Mouse (Mus musculus) CH12.LX (cell line): Measurements from ENCODE around the gene Ttc4. TPM values are rescaled to one million over a fixed set of nuclear protein-coding genes. Genes with fewer than 3 reads are reported as not detected.

Experiments
- DNase-seq: peaks from one replicate; pipeline ENCODE4 v3.0.0-alpha.2; 2013; ENCODE audit errors: extremely low read depth
- H3K27ac ChIP-seq: 2 replicates; pipeline ENCODE4 v1.5.1; 2012; ENCODE audit warnings: low read depth, mild to moderate bottlenecking, control low read depth, moderate library complexity; ENCODE audit not compliant: insufficient read depth
- H3K27me3 ChIP-seq: replicated peaks from 2 replicates; pipeline ENCODE3; 2012; ENCODE audit warnings: inconsistent platforms
- H3K36me3 ChIP-seq, 2 experiments: replicated peaks in 1 of 2; 2 replicates each; pipeline versions ENCODE3 to v1.6.1; 2012; ENCODE audit warnings: inconsistent platforms in 1 of 2, low read length in 1 of 2, mild to moderate bottlenecking in 1 of 2, mixed read lengths in 1 of 2, moderate library complexity in 1 of 2; ENCODE audit not compliant: control insufficient read depth in 1 of 2, insufficient read depth in 1 of 2
- H3K4me1 ChIP-seq, 2 experiments: 2 replicates each; pipeline ENCODE4 v1.6.1; 2012; ENCODE audit warnings: inconsistent platforms in 1 of 2, moderate library complexity in 1 of 2; ENCODE audit not compliant: insufficient read depth in 2 of 2, control insufficient read depth in 1 of 2
- H3K4me2 ChIP-seq: 2 replicates; pipeline ENCODE4 v1.6.1; 2012; ENCODE audit warnings: low read depth, mild to moderate bottlenecking, control low read depth; ENCODE audit not compliant: poor library complexity, insufficient read depth, severe bottlenecking
- H3K4me3 ChIP-seq, 3 experiments: fragments of 150-350 bp in 1 of 3; sonication (generic) in 1 of 3; replicated peaks in 1 of 3; 2 replicates each; pipeline versions ENCODE3 to v1.5.1; 2011 to 2012; ENCODE audit warnings: low read depth in 2 of 3, low read length in 2 of 3, mild to moderate bottlenecking in 2 of 3, moderate library complexity in 2 of 3, control low read depth in 1 of 3, improper control_type of control experiment in 1 of 3, inconsistent platforms in 1 of 3, mixed read lengths in 1 of 3; ENCODE audit not compliant: poor library complexity in 1 of 3
- H3K79me2 ChIP-seq: replicated peaks from 2 replicates; pipeline ENCODE4 v1.6.1; 2012; ENCODE audit warnings: mild to moderate bottlenecking, moderate library complexity; ENCODE audit not compliant: control insufficient read depth, poor library complexity, insufficient read depth, severe bottlenecking; ENCODE audit errors: extremely low read depth
- H3K9ac ChIP-seq: 2 replicates; pipeline ENCODE4 v1.6.1; 2012; ENCODE audit warnings: low read depth, mild to moderate bottlenecking, control low read depth, moderate library complexity; ENCODE audit not compliant: insufficient read depth
- H3K9me3 ChIP-seq: replicated peaks from 2 replicates; pipeline ENCODE3; 2012; ENCODE audit warnings: low read length, inconsistent platforms, mixed read lengths
- CHD1 ChIP-seq: IDR thresholded peaks from 2 replicates; pipeline ENCODE4 v1.6.1; 2012; ENCODE audit warnings: low read depth, low read length, improper control_type of control experiment, inconsistent platforms
- CTCF ChIP-seq, 2 experiments: IDR thresholded peaks in 1 of 2; conservative IDR thresholded peaks in 1 of 2; 2 replicates each; pipeline ENCODE4 v1.5.1; 2011 to 2012; ENCODE audit warnings: low read depth in 2 of 2, low read length in 2 of 2, improper control_type of control experiment in 1 of 2, inconsistent platforms in 1 of 2, mild to moderate bottlenecking in 1 of 2, moderate library complexity in 1 of 2
- ELF1 ChIP-seq: IDR thresholded peaks from 2 replicates; pipeline ENCODE4 v1.6.1; 2014; ENCODE audit warnings: low read depth, mild to moderate bottlenecking, inconsistent platforms, low read length, improper control_type of control experiment
- EP300 ChIP-seq: IDR thresholded peaks from 2 replicates; pipeline ENCODE4 v1.6.1; 2011; ENCODE audit warnings: low read length, improper control_type of control experiment
- HCFC1 ChIP-seq: IDR thresholded peaks from 2 replicates; pipeline ENCODE4 v1.6.1; 2012; ENCODE audit warnings: low read depth, mild to moderate bottlenecking, inconsistent platforms, low read length, improper control_type of control experiment
- JUN ChIP-seq: IDR thresholded peaks from 2 replicates; pipeline ENCODE4 v1.6.1; 2011; ENCODE audit warnings: low read depth, mild to moderate bottlenecking, low read length, improper control_type of control experiment, moderate library complexity; ENCODE audit not compliant: insufficient read depth
- KAT2A ChIP-seq: IDR thresholded peaks from 2 replicates; pipeline ENCODE4 v1.6.1; 2012; ENCODE audit warnings: low read length, improper control_type of control experiment, inconsistent platforms; ENCODE audit not compliant: insufficient replicate concordance
- MAX ChIP-seq: IDR thresholded peaks from 2 replicates; pipeline ENCODE4 v1.6.1; 2011; ENCODE audit warnings: low read length, improper control_type of control experiment
- MXI1 ChIP-seq: IDR thresholded peaks from 2 replicates; pipeline ENCODE4 v1.6.1; 2011; ENCODE audit warnings: mild to moderate bottlenecking, low read depth, low read length, improper control_type of control experiment
- NELFE ChIP-seq: IDR thresholded peaks from 2 replicates; pipeline ENCODE4 v1.6.1; 2011; ENCODE audit warnings: low read depth, low read length, improper control_type of control experiment
- NRF1 ChIP-seq: IDR thresholded peaks from 2 replicates; pipeline ENCODE4 v1.6.1; 2014; ENCODE audit warnings: low read depth, mild to moderate bottlenecking, inconsistent platforms, low read length, improper control_type of control experiment, moderate library complexity
- PAX5 ChIP-seq: IDR thresholded peaks from 2 replicates; pipeline ENCODE4 v1.6.1; 2012; ENCODE audit warnings: low read length, inconsistent platforms, mixed read lengths
- POLR2A ChIP-seq: IDR thresholded peaks from 2 replicates; pipeline ENCODE4 v1.6.1; 2011; ENCODE audit warnings: low read depth, mild to moderate bottlenecking, improper control_type of control experiment, low read length
- RAD21 ChIP-seq: IDR thresholded peaks from 2 replicates; pipeline ENCODE4 v1.6.1; 2011; ENCODE audit warnings: low read depth, mild to moderate bottlenecking, low read length, improper control_type of control experiment, moderate library complexity
- SIN3A ChIP-seq: IDR thresholded peaks from 2 replicates; pipeline ENCODE4 v1.6.1; 2012; ENCODE audit warnings: low read length, improper control_type of control experiment, inconsistent platforms
- SMC3 ChIP-seq: IDR thresholded peaks from 2 replicates; pipeline ENCODE4 v1.6.1; 2011; ENCODE audit warnings: low read depth, low read length, improper control_type of control experiment
- TBP ChIP-seq: conservative IDR thresholded peaks from 2 replicates; pipeline ENCODE4 v1.6.1; 2011; ENCODE audit warnings: low read depth, low read length, improper control_type of control experiment
- TCF12 ChIP-seq: IDR thresholded peaks from 2 replicates; pipeline ENCODE4 v1.6.1; 2014; ENCODE audit warnings: low read depth, mild to moderate bottlenecking, inconsistent platforms, low read length, improper control_type of control experiment
- USF1 ChIP-seq: IDR thresholded peaks from 2 replicates; pipeline ENCODE4 v1.6.1; 2014; ENCODE audit warnings: low read depth, mild to moderate bottlenecking, inconsistent platforms, low read length, improper control_type of control experiment
- dilution Hi-C: fragments of 300-500 bp; cut with MboI; formaldehyde crosslinking; loops from 2 replicates; pipeline ENCODE4 v1.14.3; 2020; ENCODE audit warnings: low sequenced_read_pairs; ENCODE audit not compliant: extremely low pct_unique_long_range_greater_than_20kb, extremely low pct_ligation_motif_present
- in situ Hi-C: fragments of 300-500 bp; cut with MboI; formaldehyde crosslinking; loops from 3 replicates; pipeline ENCODE4 v1.14.3; 2019; ENCODE audit warnings: low sequenced_read_pairs, low pct_ligation_motif_present, low pct_unique_long_range_greater_than_20kb, mixed read lengths
- polyA plus RNA-seq: library from polyadenylated mRNA; unstranded; fragments of >175 nt; gene quantifications from 2 replicates; pipeline ENCODE4 v1.2.1, GENCODE M21; 2012; ENCODE audit warnings: low read depth; ENCODE audit not compliant: insufficient read length
- total RNA-seq, 2 experiments: library from RNA; depleted of rRNA; stranded (reverse); fragments of 300-350 nt in 1 of 2; fragments of >200 nt in 1 of 2; gene quantifications; 2 replicates each; pipeline ENCODE4 v1.2.3; 2012 to 2014

The Ttc4 gene
- total and polyA plus RNA-seq, 3 experiments, result 47.8 to 61.8 (median 50.2) TPM

DNA sequence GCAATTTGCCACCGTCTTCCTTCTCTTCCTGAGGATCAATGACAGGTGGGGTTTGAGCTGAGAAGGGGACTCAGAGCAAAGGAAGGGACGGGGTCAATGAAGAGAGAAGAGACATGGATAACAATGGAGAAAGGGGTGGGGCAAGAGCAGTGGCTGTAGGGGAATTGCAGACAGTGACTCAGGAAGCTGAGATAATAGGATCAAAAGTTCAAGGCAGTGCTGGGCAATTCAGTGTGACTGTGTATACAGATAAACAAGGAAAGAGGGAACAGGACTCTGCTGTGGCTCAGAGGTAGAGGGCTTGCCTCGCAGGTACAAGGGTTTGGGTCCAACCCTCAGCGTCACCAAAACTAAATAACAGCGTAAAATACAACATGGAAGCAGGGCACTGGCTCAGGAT is 29.2 kb upstream of the Ttc4 start:
- dilution Hi-C loops (no loop called here), in situ Hi-C loops (loop anchor here (5.0 kb wide), 1 partner anchor 81 kb away; no protein-coding TSS in a partner anchor)
- Histone ChIP-seq H3K36me3 (no peaks in the 10 kb centered on the region), H3K27ac (no peak overlapping the region), H3K4me2 (0 out of 2 replicates have a peak overlapping the region, but pooled peaks have one; percentile 54), H3K9ac (no peak overlapping the region), H3K4me1 (no peaks in the 10 kb centered on the region), H3K4me3 (no peak overlapping the region), H3K9me3 (no peaks in the 10 kb centered on the region), H3K79me2 (no peaks in the 10 kb centered on the region), H3K27me3 (peaks cover 74% of the 10 kb centered on the region)
- no peak for TF ChIP-seq USF1
- TF ChIP-seq SMC3, result no peak
- DNase-seq, result no peak

GRCm38 (mm10) chr4:106705096-106705665 is 26.4 kb upstream of the Ttc4 start:
- Histone ChIP-seq H3K27me3 (peaks cover 79% of the 10 kb centered on the region), H3K9ac (no peak overlapping the region), H3K79me2 (no peaks in the 10 kb centered on the region), H3K27ac (no peak overlapping the region), H3K9me3 (no peaks in the 10 kb centered on the region)
- dilution Hi-C loops, result no loop called here
- DNase-seq, result no peak
- in situ Hi-C loops, result loop anchor here (5.0 kb wide), 1 partner anchor 78 kb away; no protein-coding TSS in a partner anchor
- TF ChIP-seq ELF1, result no peak
- no peak for TF ChIP-seq MXI1
- no peak for TF ChIP-seq HCFC1
- no peak for TF ChIP-seq CTCF (conservative IDR thresholded peaks at IDR 0.05 in 1 of 2, IDR thresholded peaks at IDR 0.05 in 1 of 2; ENCODE audit: low read depth in 2 of 2, low read length in 2 of 2)
- TF ChIP-seq TCF12, result no peak
- TF ChIP-seq NELFE, result no peak
- no peak for TF ChIP-seq RAD21
- TF ChIP-seq MAX, result no peak
- no peak for TF ChIP-seq POLR2A
- no peak for TF ChIP-seq CHD1
- TF ChIP-seq TBP, result no peak
- no peak for TF ChIP-seq PAX5
- TF ChIP-seq, all 38 proteins: peak for 0
- Histone ChIP-seq H3K4me3 (no peak overlapping the region), H3K4me1 (no peaks in the 10 kb centered on the region), H3K4me2 (no peak overlapping the region), H3K36me3 (no peaks in the 10 kb centered on the region)

DNA sequence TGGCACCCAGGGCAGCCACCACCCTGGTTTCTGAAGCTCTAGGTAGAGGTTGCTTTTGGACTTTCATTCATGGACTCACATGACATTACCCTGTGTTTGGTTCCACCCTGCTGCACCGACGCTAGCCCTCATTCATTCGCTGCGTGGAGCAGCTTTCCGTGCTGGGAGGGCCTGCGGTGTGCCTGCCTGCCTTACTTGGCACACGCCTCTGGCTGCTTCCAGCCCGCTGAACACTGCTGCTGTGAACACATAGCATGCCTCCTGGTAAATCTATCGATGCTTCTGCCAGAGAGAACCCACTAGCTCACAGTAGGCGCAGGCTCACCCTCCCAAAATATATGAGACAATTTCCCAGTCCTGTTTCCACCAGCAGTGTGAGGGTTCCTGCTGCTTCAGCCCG is 25.7 kb upstream of the Ttc4 start:
- Histone ChIP-seq H3K27ac (no peak overlapping the region), H3K27me3 (peaks cover 71% of the 10 kb centered on the region), H3K4me1 (no peaks in the 10 kb centered on the region), H3K4me2 (no peak overlapping the region), H3K4me3 (no peak overlapping the region), H3K9ac (no peak overlapping the region), H3K36me3 (no peaks in the 10 kb centered on the region), H3K9me3 (no peaks in the 10 kb centered on the region), H3K79me2 (no peaks in the 10 kb centered on the region)
- in situ Hi-C loops, result no loop called here
- dilution Hi-C loops, result no loop called here
- TF ChIP-seq ELF1 (no peak), JUN (no peak), SIN3A (no peak), NRF1 (no peak), KAT2A (no peak), EP300 (no peak)
- DNase-seq, result no peak
